Mouse (Mus musculus): ENCODE data around the gene Ltbp2.

DNA sequence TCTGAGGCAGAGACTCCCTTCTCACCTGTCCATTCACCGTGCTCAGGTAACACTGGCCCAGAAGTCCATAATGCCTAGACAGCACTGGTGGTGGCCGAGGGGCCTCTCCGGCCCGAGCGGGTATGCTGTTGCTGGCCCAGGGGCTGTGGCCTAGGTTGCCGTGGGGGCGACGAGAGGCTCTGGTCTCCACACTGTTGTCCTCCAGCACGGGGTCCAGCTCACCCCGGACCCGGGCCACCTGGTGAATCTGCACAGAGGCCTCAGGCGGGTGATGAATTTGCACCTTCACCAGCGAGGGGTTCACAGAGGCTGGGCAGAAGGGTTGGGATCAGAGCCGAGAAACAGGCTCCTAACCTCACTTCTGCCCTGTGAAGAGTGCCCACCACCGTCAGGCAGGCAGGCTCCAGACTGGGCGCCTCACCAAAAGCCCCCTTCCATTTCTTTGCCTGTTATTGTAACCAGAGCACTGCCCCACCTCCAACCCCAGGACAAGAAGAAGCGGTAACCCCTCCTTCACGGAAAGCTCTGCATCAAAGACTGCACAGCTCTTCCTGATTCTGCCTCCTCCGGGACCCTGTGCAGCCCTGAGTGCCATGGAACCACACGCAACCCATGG lies 47.1 kb downstream of the Ltbp2 start:
- TF ChIP-seq CTCF (IDR thresholded peaks at IDR 0.05; ENCODE audit: low read depth), result no peak
- TF ChIP-seq EP300 (IDR thresholded peaks at IDR 0.05; ENCODE audit: low read depth), result no peak
